Mouse (Mus musculus): ENCODE measurements around the gene Glis2. TPM values are rescaled to one million over a fixed set of nuclear protein-coding genes. Genes with fewer than 3 reads are reported as not detected.

The Glis2 gene
- total and polyA plus RNA-seq, 3 experiments, result 0.62 to 5.0 TPM; not detected in 1

- Histone ChIP-seq H3K4me1 (ENCODE audit: control insufficient read depth in 1 of 2, insufficient read depth in 2 of 2, low read length in 2 of 2) (no peaks in the 10 kb centered on the region; a peak in 1 of 4 replicates), H3K9ac (ENCODE audit: control insufficient read depth, low read depth, low read length, poor library complexity, severe bottlenecking) (no peak overlapping the region), H3K36me3 (ENCODE audit: control insufficient read depth in 1 of 2, insufficient read depth in 2 of 2, low read length in 2 of 2) (no peaks in the 10 kb centered on the region), H3K27me3 (ENCODE audit: control insufficient read depth in 1 of 2, insufficient read depth in 2 of 2, low read length in 2 of 2) (no peaks in the 10 kb centered on the region), H3K79me2 (ENCODE audit: control insufficient read depth, insufficient read depth, low read length, poor library complexity) (no peaks in the 10 kb centered on the region), H3K4me3 (ENCODE audit: control insufficient read depth in 1 of 2, insufficient read depth in 1 of 2, low read depth in 2 of 2, low read length in 2 of 2) (no peak overlapping the region), H3K9me3 (replicated peaks; ENCODE audit: insufficient read depth, low read length) (no peaks in the 10 kb centered on the region), H3K27ac (ENCODE audit: control insufficient read depth, low read depth, low read length) (no peak overlapping the region)
- TF ChIP-seq GATA1 (IDR thresholded peaks at IDR 0.05; ENCODE audit: low read depth, low read length), result peak; percentile 36; the same call in 1 of the 2 replicates
- no peak for TF ChIP-seq ZC3H11A (IDR thresholded peaks at IDR 0.05; ENCODE audit: low read depth, low read length)
- no peak for DNase-seq (ENCODE audit: low read depth, low spot score)
These were observed 7.7 kb downstream of the Glis2 start for GRCm38 (mm10) chr16:4602189-4602588.

GRCm38 (mm10) chr16:4602766-4603452, 8.4 kb downstream of the Glis2 start:
- H3K9me3 ChIP-seq (replicated peaks; ENCODE audit: insufficient read depth, low read length), result no peaks in the 10 kb centered on the region
- no peak overlapping the region for H3K9ac ChIP-seq (ENCODE audit: control insufficient read depth, low read depth, low read length, poor library complexity, severe bottlenecking)
- no peaks in the 10 kb centered on the region; a peak in 1 of 4 replicates for H3K4me1 ChIP-seq (ENCODE audit: control insufficient read depth in 1 of 2, insufficient read depth in 2 of 2, low read length in 2 of 2)
- no peak for DNase-seq (ENCODE audit: low read depth, low spot score)
- no peak overlapping the region for H3K27ac ChIP-seq (ENCODE audit: control insufficient read depth, low read depth, low read length)
- TF ChIP-seq ETS1 (IDR thresholded peaks at IDR 0.05; ENCODE audit: low read depth, low read length) (no peak), ZKSCAN1 (IDR thresholded peaks at IDR 0.05; ENCODE audit: low read depth, low read length) (no peak), NELFE (IDR thresholded peaks at IDR 0.05; ENCODE audit: low read depth, low read length) (no peak), GATA1 (IDR thresholded peaks at IDR 0.05; ENCODE audit: low read depth, low read length) (no peak), TCF12 (IDR thresholded peaks at IDR 0.05; ENCODE audit: low read depth, low read length) (no peak), MYB (IDR thresholded peaks at IDR 0.05; ENCODE audit: low read depth, low read length) (no peak), ZNF384 (IDR thresholded peaks at IDR 0.05; ENCODE audit: low read depth, low read length) (no peak), RAD21 (IDR thresholded peaks at IDR 0.05; ENCODE audit: low read depth, low read length) (no peak), MXI1 (IDR thresholded peaks at IDR 0.05; ENCODE audit: low read depth, low read length) (no peak), POLR2A (IDR thresholded peaks at IDR 0.05; ENCODE audit: control insufficient read depth in 1 of 2, insufficient read depth in 1 of 2, low read depth in 1 of 2, low read length in 2 of 2, poor library complexity in 1 of 2) (no peak), TAL1 (IDR thresholded peaks at IDR 0.05; ENCODE audit: low read length) (no peak), CTCF (IDR thresholded peaks at IDR 0.05 in 2 of 3, conservative IDR thresholded peaks at IDR 0.05 in 1 of 3; ENCODE audit: control insufficient read depth in 1 of 3, insufficient read depth in 1 of 3, low read depth in 2 of 3, low read length in 3 of 3, poor library complexity in 1 of 3, severe bottlenecking in 1 of 3) (no peak), SIN3A (IDR thresholded peaks at IDR 0.05; ENCODE audit: low read length) (no peak), EP300 (IDR thresholded peaks at IDR 0.05; ENCODE audit: low read depth in 1 of 2, low read length in 2 of 2) (no peak), USF1 (IDR thresholded peaks at IDR 0.05; ENCODE audit: low read depth, low read length) (no peak), RCOR1 (IDR thresholded peaks at IDR 0.05; ENCODE audit: low read depth, low read length) (no peak)
- H3K27me3 ChIP-seq (ENCODE audit: control insufficient read depth in 1 of 2, insufficient read depth in 2 of 2, low read length in 2 of 2), result no peaks in the 10 kb centered on the region
- H3K4me3 ChIP-seq (ENCODE audit: control insufficient read depth in 1 of 2, insufficient read depth in 1 of 2, low read depth in 2 of 2, low read length in 2 of 2), result no peak overlapping the region
- no peaks in the 10 kb centered on the region for H3K79me2 ChIP-seq (ENCODE audit: control insufficient read depth, insufficient read depth, low read length, poor library complexity)
- no peaks in the 10 kb centered on the region for H3K36me3 ChIP-seq (ENCODE audit: control insufficient read depth in 1 of 2, insufficient read depth in 2 of 2, low read length in 2 of 2)

Data from MEL (cell line).